Mouse (Mus musculus): ENCODE results near the gene Zbtb17. TPM values are rescaled to one million over a fixed set of nuclear protein-coding genes. Genes with fewer than 3 reads are reported as not detected.

The Zbtb17 gene
- total RNA-seq (2021) = 10 to 100 TPM; 31.1 to 32.6 TPM
- long read RNA-seq, experiment 1, transcript Zbtb17-201 (16 exons, 2,722 nt) = major isoform, 14 of 29 reads
- long read RNA-seq, experiment 1, partial matches to known transcripts = 4 of 29 reads
- long read RNA-seq, experiment 1, other reads (novel, unspliced or antisense) = 10 of 29 reads
- long read RNA-seq, experiment 2, transcript Zbtb17-201 (16 exons, 2,722 nt) = major isoform, 14 of 28 reads
- long read RNA-seq, experiment 2, partial matches to known transcripts = 4 of 28 reads
- long read RNA-seq, experiment 2, other reads (novel, unspliced or antisense) = 9 of 28 reads

DNA sequence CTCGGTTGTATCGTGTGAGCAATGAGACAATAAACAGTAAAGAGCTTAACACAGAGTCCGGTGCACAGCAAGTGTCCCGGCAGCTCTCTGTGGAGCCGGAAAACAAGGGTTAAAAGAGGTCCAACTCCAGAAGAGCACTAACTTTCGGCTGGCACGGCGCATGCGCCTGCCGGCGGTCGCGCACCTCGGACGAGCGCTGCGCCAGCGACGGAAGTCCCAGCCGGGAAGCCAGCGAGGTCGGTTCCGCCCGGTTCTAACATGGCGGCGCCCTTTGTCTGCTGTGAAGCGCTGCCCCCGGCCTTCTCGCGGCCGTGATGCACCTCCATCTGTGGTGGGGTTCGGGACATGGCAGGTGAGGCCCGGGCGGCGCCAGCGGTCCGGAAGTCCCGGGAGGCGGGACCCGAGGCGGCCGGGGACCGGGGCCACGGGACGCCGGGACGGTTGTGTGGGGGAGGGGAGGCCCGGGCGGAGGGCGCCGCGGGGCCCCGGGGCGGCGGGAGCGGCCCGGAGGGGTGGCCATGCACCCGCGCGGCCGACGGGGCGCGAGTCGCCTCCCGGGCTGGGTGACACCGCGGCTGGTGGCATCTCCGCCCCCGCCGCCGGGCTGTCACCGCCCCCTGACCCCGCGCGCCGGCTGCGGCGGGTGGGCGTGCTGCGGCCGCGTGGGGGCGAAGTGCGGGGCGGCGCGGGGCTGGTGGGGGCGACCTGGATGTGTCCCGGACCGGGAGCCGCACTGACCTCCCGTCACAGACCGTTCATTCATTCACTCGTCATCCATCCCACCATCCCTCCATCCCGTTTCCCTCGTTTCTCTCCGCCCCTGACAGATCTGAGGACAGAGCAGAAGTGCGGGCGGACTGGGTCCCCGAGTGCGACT, at the start of gene Zbtb17:
Zbtb17 (plus strand) TSS at position 204 of the 877 bp plus-strand sequence.
- intact Hi-C loops (cut with DNase I) = no loop called here
- peak; percentile 88 to 89 for DNase-seq (ENCODE audit: low spot score in 2 of 2)

DNA sequence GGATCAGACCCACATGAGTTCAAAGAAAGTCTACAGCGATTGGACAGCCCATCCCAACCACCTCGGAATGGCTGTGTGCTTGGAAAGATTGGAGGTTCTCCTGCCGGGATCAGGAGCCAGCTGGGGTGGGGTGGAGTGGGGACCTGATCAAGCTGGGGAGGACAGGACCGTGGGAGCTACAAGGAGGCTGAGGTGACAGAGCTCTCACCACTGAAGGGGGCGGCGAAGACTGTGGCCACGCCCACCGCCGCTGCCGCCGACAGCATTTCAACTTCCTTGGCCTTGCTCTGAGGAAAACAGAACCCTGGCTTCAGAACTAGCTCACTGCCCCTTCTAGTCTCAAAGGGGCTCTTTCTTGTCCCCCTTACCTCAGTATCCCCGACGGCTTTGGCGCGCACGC, 49.7 kb upstream of the Zbtb17 start:
- intact Hi-C loops (cut with DNase I) = loop anchor here (10.0 kb wide), 1 partner anchor 450 kb away; the partner anchor contains the start of gene Ctrc
- no peak for DNase-seq (ENCODE audit: low spot score in 2 of 2)

DNA sequence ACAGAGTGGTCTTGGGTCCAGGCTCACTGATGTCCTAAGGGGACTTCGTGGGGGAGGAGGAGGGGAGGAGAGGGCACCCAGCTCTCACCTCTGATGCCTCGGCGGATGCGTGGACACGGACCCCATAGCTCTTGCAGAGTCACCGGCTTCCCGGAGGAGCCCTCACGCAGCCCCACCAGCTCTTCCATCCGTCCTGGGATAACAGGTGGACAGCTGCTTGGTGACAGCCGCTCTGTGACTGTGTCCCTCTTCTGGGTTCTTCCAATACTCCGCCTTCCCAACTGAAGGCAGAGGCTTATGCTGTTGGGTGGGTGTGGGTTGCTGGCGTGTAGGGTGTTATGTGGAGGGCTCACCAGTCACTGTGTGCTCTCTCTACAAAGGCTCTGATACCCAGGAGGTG, 46.6 kb upstream of the Zbtb17 start:
- DNase-seq (ENCODE audit: low spot score in 2 of 2) = no peak
- intact Hi-C loops (cut with DNase I) = loop anchor here (10.0 kb wide), 1 partner anchor 447 kb away; the partner anchor contains the start of gene Ctrc

DNA sequence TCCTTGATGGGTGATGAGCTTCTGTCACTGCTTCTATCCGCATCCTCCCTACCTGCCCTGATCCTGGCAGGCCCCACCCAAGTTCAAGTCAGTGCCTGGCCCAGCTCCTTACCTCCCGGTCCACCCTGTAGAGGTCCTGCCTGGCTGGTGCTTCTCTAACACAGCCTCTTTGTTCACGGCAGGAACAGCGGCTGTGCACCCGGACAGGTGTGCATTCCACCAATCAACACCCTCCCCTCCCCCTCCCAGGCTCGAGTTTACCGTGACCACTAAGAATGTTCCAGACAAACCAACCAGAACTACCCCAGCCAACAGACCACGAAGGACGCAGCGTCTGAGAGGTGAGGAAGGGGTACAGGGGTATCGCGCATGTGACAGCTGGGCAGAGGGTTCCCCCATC, 45.9 kb upstream of the Zbtb17 start, which contains the start of gene Clcnka:
Clcnka (minus strand) TSS at position 180 of the 400 bp plus-strand sequence.
- intact Hi-C loops (cut with DNase I) = loop anchor here (10.0 kb wide), 1 partner anchor 446 kb away; the partner anchor contains the start of gene Ctrc

DNA sequence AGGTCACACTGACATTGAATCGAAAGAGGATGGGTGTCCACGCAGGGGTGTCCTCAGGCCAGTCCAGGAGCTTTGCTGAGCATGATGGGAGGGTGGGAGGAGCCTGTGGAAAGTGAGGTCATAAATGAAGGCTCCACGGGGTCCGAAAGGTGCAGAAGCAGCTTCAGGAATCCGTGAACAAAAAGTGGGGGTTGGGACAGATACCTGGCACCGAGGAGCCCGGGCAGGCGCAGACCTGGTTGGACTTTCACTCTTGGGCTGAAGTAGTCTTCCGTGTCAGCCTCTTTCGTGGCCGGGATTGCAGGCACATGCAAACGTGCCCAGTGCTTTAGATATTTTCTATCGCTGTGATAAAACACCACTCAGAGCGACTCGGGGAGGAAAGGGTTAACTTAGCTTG, 44.3 kb upstream of the Zbtb17 start:
- intact Hi-C loops (cut with DNase I) = loop anchor here (5.0 kb wide), 1 partner anchor 177 kb away; no protein-coding TSS in a partner anchor
- DNase-seq (ENCODE audit: low spot score in 2 of 2) = no peak

More for the DNA sequence above, 45.9 kb upstream of the Zbtb17 start, which contains the start of gene Clcnka:
- DNase-seq (ENCODE audit: low spot score in 2 of 2) = no peak

DNA sequence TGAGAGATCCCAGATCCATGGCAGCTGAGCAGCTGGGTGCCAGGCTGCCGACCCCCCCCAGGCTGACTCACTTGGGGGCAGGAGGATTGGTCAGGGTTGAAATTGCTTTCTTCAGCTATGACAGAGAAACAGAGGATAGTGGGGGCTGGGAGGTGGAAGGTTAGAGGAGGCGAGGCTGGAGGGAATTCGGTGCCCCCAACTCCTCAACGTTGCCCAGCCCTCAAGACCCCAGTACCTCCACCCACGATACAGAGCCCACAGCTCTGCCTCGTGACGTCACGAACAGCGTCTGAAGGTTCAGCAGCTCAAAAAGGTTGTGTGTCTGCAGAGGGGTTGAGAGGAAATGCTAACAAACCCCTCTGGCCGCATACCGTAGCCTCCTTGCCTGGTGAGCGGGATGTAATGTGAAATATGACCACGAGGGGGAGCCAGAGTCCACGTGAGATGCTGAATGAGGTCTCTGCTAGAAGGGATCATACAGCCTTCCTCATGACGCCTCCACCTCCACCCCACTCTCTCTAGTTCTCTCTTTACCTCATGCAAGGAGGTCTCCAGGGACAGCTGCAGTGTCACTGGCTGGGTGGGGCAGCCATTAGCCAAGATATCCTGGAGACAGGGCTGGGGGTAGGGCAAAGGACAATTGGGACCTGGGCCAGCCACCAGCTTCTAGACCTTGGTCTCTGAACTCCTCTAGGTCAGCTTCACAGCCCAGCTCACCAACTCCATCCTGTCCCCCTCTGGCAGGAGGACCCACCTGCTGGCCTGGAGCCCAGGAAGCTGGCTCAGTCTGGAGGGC, 39.7 kb upstream of the Zbtb17 start:
- DNase-seq (ENCODE audit: low spot score in 2 of 2) = peak; percentile 91 to 94
- intact Hi-C loops (cut with DNase I) = loop anchor here (5.0 kb wide), 1 partner anchor 173 kb away; no protein-coding TSS in a partner anchor

DNA sequence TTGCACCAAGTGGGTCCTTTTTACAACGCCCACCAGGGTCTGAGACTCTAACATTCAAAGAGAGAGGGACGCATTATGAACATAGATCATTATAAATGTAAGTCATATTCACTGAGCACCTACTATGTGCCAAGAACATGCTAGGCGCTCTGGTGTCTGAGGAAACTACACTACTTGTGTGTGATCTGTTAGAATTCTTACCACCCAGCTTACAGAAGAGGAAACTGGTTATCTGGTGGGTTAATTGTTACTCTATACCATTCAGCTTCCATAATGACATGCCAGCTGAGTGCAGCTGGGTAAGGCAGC, 39.2 kb upstream of the Zbtb17 start:
- DNase-seq (ENCODE audit: low spot score in 2 of 2) = no peak
- intact Hi-C loops (cut with DNase I) = no loop called here

DNA sequence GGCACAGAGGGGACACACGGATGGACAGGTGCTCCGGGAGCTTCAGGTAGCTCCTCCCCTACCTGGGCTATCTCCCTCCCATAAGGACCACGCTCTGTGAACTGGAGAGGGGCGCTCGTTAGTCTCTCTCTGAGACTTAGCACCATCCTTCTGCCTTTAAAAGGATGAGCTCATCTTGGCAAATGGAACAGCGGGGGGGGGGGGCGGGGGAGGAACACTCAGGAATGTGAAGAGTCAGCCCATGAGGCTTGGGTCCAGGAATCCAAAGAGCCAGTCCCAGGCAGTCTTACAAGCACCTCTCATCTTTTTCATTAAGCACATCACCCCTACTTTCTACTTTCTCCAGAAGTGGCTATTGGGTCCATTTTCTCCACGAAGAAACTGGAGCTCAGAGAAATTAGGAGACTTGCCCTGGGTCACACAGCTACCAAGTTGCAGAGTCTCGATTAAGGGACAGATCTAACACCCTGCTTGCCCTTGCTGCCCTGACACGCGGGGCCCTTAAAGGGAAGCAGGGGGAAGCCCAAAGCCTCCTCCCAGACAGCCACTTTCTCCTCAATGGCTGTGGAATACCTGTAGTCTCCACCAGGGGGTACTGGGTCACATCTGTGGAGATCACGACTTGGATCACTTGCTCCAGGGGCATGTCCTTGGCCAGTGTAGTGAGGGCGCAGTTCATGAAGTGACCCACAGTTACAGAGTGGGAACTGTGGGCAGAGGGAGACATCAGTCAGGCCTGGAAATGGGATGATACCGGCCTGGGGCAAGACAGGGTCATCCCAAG, 37.7 kb upstream of the Zbtb17 start:
- intact Hi-C loops (cut with DNase I) = no loop called here
- peak in 1 of 2 experiments; percentile 47 for DNase-seq (ENCODE audit: low spot score in 2 of 2)

DNA sequence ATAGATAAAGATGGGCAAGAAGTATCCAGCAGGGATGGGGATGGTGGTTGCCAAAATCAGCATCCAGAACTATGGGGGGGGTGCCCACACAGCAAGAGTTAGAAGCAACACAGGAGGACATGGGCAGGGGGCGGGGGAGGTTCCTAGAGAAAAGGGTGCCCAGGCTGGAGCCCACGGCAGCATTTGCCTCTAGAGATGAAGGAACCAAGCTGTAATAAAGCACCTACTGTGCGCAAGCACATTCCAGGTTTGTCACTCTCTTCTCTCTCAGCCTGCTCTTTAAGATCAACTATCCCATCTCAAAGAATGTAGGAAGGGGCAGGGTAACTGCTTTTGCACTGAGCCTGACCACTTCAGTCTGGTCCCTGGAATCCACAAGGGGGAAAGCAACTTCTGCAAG, 35.9 kb upstream of the Zbtb17 start:
- DNase-seq (ENCODE audit: low spot score in 2 of 2) = no peak
- intact Hi-C loops (cut with DNase I) = no loop called here

DNA sequence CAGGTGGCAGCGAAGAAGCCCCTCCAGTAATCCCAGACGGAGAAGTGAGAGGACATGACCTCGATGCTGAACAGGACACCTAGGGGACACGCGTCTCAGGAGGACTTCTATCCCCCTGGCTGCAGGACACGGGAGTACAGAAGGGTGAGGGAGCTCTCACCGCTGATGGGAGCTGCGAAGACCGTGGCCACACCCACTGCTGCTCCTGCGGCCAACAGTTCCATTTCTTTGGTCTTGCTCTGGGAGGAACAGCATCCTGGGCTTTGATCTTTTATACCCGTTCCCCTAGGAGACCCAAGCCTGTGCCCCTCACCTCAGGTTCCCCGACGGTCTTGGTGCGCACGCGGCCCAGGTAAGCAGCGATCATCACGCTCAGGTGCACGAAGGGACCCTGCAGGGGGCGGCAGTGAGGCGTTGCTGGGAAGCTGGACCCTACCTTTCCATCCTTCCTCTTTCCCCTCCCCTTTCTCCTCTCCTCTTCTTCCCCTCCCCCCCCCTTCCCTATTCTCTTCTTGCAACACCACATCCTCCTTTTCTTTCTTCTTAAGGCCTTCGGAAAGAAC, 32.9 kb upstream of the Zbtb17 start:
- DNase-seq (ENCODE audit: low spot score in 2 of 2) = no peak
- intact Hi-C loops (cut with DNase I) = no loop called here

DNA sequence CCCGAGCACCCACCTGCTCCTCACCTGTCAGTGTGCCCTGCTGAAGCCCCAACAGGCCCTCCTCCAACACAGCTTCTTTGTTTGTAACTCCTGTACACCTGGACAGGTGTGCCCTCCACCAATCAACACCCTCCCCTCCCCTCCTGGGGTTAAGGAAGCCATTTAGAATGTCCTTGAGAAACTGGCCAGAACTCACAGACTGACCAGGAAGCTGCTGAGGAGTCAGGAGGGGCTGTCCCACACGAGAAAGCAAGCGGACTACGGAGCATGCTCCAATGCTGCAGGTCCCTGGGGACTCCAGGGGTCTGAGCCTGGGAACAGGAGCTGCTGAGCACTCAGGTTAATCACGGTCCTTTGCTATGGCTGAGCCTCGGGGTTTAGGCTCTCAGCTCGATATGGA, 28.5 kb upstream of the Zbtb17 start, which contains the start of gene Clcnkb:
Clcnkb (minus strand) TSS at position 91 of the 400 bp plus-strand sequence.
- intact Hi-C loops (cut with DNase I) = no loop called here
- no peak for DNase-seq (ENCODE audit: low spot score in 2 of 2)

DNA sequence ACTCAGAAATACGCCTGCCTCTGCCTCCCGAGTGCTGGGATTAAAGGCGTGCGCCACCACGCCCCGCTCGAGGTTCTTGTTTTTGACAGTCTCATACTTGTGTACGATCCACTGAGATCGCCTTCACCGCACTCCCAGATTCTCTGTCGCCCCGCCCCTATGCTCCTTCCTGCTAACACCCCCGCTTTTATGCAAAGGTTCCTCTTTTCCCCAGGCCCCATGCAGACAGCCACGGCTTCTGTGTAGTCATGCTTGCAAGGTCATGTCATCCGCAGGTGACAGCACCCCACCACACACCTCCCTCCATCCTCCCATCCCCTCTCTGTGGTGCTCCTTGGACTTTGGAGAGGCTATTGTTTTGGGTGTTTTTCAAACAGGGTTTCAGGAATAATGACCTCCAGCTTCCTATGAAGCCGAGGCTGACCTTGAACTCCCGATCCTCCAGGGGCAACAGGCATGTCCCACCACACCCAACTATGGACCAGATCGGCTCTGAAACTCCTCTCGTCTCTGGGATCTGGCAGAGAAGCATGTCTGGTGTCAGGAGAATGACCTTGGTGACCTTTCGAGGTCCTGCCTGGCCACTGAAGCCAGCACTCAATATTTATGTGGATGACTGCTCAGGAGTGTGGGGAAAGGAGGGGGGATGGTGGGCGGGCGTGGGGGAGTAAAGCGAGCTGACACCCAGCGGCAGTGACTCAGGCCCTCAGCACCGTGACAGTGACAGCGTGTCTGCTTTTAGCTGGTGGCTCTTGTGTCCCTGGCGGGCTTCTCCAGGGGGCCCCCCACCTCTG, 24.9 kb upstream of the Zbtb17 start:
- DNase-seq (ENCODE audit: low spot score in 2 of 2) = no peak
- intact Hi-C loops (cut with DNase I) = no loop called here

DNA sequence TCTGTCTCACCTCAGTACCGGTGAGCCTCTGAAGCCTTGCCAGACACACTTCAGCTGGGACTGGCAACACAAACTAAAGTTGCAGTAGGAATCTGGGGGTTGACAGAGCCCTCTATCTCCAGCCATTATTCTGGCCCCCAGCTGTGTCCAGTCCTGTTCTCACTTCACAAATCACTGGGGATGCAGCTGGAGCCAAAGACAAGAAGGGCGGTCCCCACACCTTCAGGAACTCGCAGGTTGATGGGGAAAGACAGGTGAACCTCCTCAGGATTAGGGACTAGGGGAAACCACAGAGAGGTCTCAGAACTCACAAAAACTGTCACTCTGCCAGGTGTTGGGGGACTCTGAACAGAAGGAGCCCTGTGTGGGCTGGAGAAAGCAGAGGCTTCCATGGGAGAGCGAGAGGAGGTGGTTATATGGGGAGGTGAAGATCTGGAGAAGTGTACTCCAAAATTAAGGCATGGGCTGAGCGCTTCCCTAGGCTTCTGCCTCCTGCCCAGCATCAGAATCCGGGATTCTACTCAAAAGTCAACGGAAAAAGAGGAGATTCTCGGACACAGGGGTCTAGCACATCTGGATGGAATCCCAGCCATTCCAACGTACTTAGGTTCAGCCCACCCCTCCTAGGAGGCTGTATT, 24.1 kb upstream of the Zbtb17 start, which contains the start of gene Hspb7:
Hspb7 (plus strand) TSS at position 588 of the 638 bp plus-strand sequence.
- no peak for DNase-seq (ENCODE audit: low spot score in 2 of 2)
- intact Hi-C loops (cut with DNase I) = no loop called here

DNA sequence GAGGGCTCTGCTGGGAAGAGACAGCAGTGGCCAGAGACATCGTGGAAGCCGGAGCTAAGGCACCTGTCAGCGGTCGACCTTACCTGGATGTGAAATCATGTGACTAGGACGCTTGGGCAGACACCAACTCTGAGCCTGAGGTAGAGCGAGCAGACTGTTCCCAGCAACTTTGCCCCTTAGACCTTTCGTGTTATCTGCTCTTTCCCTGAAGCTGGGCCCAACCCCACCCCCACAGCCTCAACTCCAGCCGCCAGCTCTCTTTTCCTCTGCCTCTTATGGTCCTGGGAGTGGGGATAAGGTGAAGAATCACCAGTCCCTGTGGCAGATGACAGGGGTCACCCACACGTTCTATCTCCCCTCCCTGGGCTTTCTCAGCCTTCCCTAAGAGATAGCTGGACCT, 23.6 kb upstream of the Zbtb17 start:
- no peak for DNase-seq (ENCODE audit: low spot score in 2 of 2)
- intact Hi-C loops (cut with DNase I) = no loop called here

DNA sequence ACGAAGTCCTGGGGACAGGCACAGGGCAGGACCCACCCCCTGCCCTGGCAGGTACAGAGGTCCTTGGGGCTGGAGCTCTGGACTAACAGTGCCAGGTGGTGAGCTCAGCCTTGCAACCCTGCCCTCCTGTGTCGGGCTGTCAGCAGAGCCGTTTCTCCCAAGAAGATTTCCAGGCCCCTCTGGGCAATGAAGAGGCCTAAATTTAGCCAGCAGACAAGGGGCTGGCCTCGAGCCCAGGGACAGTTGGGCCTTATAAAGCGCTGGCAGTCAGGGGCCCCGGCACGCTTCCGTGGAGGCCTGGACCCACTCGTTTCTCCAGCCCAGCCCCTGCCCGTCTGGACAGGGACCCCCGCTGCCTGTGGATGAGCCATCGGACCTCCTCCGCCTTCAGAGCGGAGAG, 23.0 kb upstream of the Zbtb17 start:
- intact Hi-C loops (cut with DNase I) = no loop called here
- DNase-seq (ENCODE audit: low spot score in 2 of 2) = no peak

DNA sequence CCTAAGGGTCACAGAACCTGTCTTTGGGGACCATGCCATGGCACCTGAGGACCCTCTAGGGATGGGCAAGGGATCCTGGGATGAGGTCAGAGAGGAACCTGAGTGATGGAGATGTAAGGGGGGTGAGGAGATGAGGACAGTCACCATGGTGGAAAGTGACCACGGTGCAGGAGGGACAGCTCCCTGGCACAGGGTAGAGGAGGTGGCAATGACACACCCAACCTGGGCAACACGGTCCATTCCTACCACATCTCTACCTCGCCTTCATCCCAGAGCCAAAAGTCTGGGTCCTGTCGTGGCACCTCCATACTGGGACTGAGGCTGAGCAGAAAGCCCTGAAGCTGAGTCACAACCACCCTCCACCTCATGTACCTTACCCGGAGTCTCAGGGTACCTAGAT, 21.6 kb upstream of the Zbtb17 start:
- intact Hi-C loops (cut with DNase I) = no loop called here

DNA sequence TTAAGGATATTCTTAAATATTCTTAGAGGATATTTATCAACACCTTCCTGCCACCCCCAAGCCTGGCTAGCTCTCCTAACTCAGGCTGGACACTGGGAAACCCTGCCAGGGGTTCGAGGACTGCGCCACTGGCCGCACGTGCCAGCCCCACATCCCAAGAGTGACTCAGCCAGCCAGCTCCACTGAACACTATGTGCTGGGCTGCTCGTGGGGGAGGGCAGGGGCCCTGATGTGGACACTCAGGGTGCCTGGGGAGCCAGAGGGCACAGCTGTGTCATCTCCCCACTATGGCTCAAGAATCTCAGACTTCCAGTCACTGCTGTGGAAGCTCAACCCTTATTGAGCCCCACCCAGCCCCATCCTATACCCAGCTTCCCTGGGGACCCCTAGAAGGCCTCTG, 21.2 kb upstream of the Zbtb17 start:
- DNase-seq (ENCODE audit: low spot score in 2 of 2) = no peak
- intact Hi-C loops (cut with DNase I) = no loop called here

More for the DNA sequence above, 21.6 kb upstream of the Zbtb17 start:
- DNase-seq (ENCODE audit: low spot score in 2 of 2) = no peak

All from left cerebral cortex, postnatal 14 days (tissue).